Mouse (Mus musculus): ENCODE results near the gene Gm11214. TPM values are rescaled to one million over a fixed set of nuclear protein-coding genes. Genes with fewer than 3 reads are reported as not detected.

The Gm11214 gene
- total RNA-seq, 1 experiment, result not detected

- Histone ChIP-seq H3K4me1 (ENCODE audit: control insufficient read depth in 2 of 2, insufficient read depth in 2 of 2, low read length in 2 of 2, poor library complexity in 1 of 2) (no peaks in the 10 kb centered on the region), H3K9me3 (ENCODE audit: control insufficient read depth, insufficient read depth, low read depth, low read length) (no peaks in the 10 kb centered on the region), H3K27ac (ENCODE audit: insufficient read depth, low read depth, low read length, poor library complexity, severe bottlenecking) (no peak overlapping the region), H3K4me3 (ENCODE audit: insufficient read depth in 1 of 2, low read depth in 1 of 2, low read length in 2 of 2, poor library complexity in 1 of 2, severe bottlenecking in 1 of 2) (no peak overlapping the region), H3K36me3 (ENCODE audit: control insufficient read depth, insufficient read depth, low read length, poor library complexity, severe bottlenecking) (no peaks in the 10 kb centered on the region), H3K9ac (ENCODE audit: insufficient read depth, low read depth, low read length, poor library complexity, severe bottlenecking) (no peak overlapping the region)
- in situ Hi-C loops (cut with MboI; ENCODE audit: low sequenced_read_pairs in 2 of 2, unreplicated experiment in 2 of 2), result no loop called here
- TF ChIP-seq MAFK (IDR thresholded peaks at IDR 0.05; ENCODE audit: insufficient read depth, low read depth, low read length) (no peak), ZNF384 (IDR thresholded peaks at IDR 0.05; ENCODE audit: low read depth, low read length) (no peak), HCFC1 (IDR thresholded peaks at IDR 0.05; ENCODE audit: borderline replicate concordance, insufficient read depth, low read length) (no peak), CHD2 (IDR thresholded peaks at IDR 0.05; ENCODE audit: low read depth, low read length) (no peak), ZC3H11A (IDR thresholded peaks at IDR 0.05; ENCODE audit: borderline replicate concordance, low read depth, low read length) (no peak)
- no peak for DNase-seq (ENCODE audit: low read depth, low spot score)
Measured at GRCm38 (mm10) chr4:63659086-63659485, 4.1 kb downstream of the Gm11214 start.

GRCm38 (mm10) chr4:63654381-63654780, 8.8 kb downstream of the Gm11214 start:
- Histone ChIP-seq H3K9ac (ENCODE audit: insufficient read depth, low read depth, low read length, poor library complexity, severe bottlenecking) (no peak overlapping the region), H3K36me3 (ENCODE audit: control insufficient read depth, insufficient read depth, low read length, poor library complexity, severe bottlenecking) (no peaks in the 10 kb centered on the region), H3K4me3 (ENCODE audit: insufficient read depth in 1 of 2, low read depth in 1 of 2, low read length in 2 of 2, poor library complexity in 1 of 2, severe bottlenecking in 1 of 2) (no peak overlapping the region), H3K4me1 (ENCODE audit: control insufficient read depth in 2 of 2, insufficient read depth in 2 of 2, low read length in 2 of 2, poor library complexity in 1 of 2) (no peaks in the 10 kb centered on the region), H3K27ac (ENCODE audit: insufficient read depth, low read depth, low read length, poor library complexity, severe bottlenecking) (no peak overlapping the region), H3K9me3 (ENCODE audit: control insufficient read depth, insufficient read depth, low read depth, low read length) (no peaks in the 10 kb centered on the region)
- TF ChIP-seq ZNF384 (IDR thresholded peaks at IDR 0.05; ENCODE audit: low read depth, low read length), result no peak
- TF ChIP-seq MAFK (IDR thresholded peaks at IDR 0.05; ENCODE audit: insufficient read depth, low read depth, low read length), result no peak
- no peak for TF ChIP-seq HCFC1 (IDR thresholded peaks at IDR 0.05; ENCODE audit: borderline replicate concordance, insufficient read depth, low read length)
- no peak for TF ChIP-seq ZC3H11A (IDR thresholded peaks at IDR 0.05; ENCODE audit: borderline replicate concordance, low read depth, low read length)
- TF ChIP-seq CHD2 (IDR thresholded peaks at IDR 0.05; ENCODE audit: low read depth, low read length), result no peak
- in situ Hi-C loops (cut with MboI; ENCODE audit: low sequenced_read_pairs in 2 of 2, unreplicated experiment in 2 of 2), result no loop called here
- DNase-seq (ENCODE audit: low read depth, low spot score), result no peak

GRCm38 (mm10) chr4:63643956-63644726, 19.0 kb downstream of the Gm11214 start:
- no peak overlapping the region for H3K9ac ChIP-seq (ENCODE audit: insufficient read depth, low read depth, low read length, poor library complexity, severe bottlenecking)
- TF ChIP-seq ZC3H11A (IDR thresholded peaks at IDR 0.05; ENCODE audit: borderline replicate concordance, low read depth, low read length), result no peak
- no peak for TF ChIP-seq CHD2 (IDR thresholded peaks at IDR 0.05; ENCODE audit: low read depth, low read length)
- TF ChIP-seq MAFK (IDR thresholded peaks at IDR 0.05; ENCODE audit: insufficient read depth, low read depth, low read length), result no peak
- no peak for TF ChIP-seq ZNF384 (IDR thresholded peaks at IDR 0.05; ENCODE audit: low read depth, low read length)
- no peak for TF ChIP-seq HCFC1 (IDR thresholded peaks at IDR 0.05; ENCODE audit: borderline replicate concordance, insufficient read depth, low read length)
- H3K9me3 ChIP-seq (ENCODE audit: control insufficient read depth, insufficient read depth, low read depth, low read length), result no peaks in the 10 kb centered on the region
- H3K4me1 ChIP-seq (ENCODE audit: control insufficient read depth in 2 of 2, insufficient read depth in 2 of 2, low read length in 2 of 2, poor library complexity in 1 of 2), result no peaks in the 10 kb centered on the region
- H3K27ac ChIP-seq (ENCODE audit: insufficient read depth, low read depth, low read length, poor library complexity, severe bottlenecking), result no peak overlapping the region
- H3K4me3 ChIP-seq (ENCODE audit: insufficient read depth in 1 of 2, low read depth in 1 of 2, low read length in 2 of 2, poor library complexity in 1 of 2, severe bottlenecking in 1 of 2), result no peak overlapping the region
- no peaks in the 10 kb centered on the region for H3K36me3 ChIP-seq (ENCODE audit: control insufficient read depth, insufficient read depth, low read length, poor library complexity, severe bottlenecking)
- in situ Hi-C loops (cut with MboI; ENCODE audit: low sequenced_read_pairs in 2 of 2, unreplicated experiment in 2 of 2), result no loop called here
- no peak for DNase-seq (ENCODE audit: low read depth, low spot score)

- DNase-seq (ENCODE audit: low read depth, low spot score), result no peak
- TF ChIP-seq CHD2 (IDR thresholded peaks at IDR 0.05; ENCODE audit: low read depth, low read length) (no peak), ZC3H11A (IDR thresholded peaks at IDR 0.05; ENCODE audit: borderline replicate concordance, low read depth, low read length) (no peak), ZNF384 (IDR thresholded peaks at IDR 0.05; ENCODE audit: low read depth, low read length) (no peak), MAFK (IDR thresholded peaks at IDR 0.05; ENCODE audit: insufficient read depth, low read depth, low read length) (no peak), HCFC1 (IDR thresholded peaks at IDR 0.05; ENCODE audit: borderline replicate concordance, insufficient read depth, low read length) (no peak)
- in situ Hi-C loops (cut with MboI; ENCODE audit: low sequenced_read_pairs in 2 of 2, unreplicated experiment in 2 of 2), result no loop called here
- Histone ChIP-seq H3K9me3 (ENCODE audit: control insufficient read depth, insufficient read depth, low read depth, low read length) (no peaks in the 10 kb centered on the region), H3K9ac (ENCODE audit: insufficient read depth, low read depth, low read length, poor library complexity, severe bottlenecking) (no peak overlapping the region), H3K4me3 (ENCODE audit: insufficient read depth in 1 of 2, low read depth in 1 of 2, low read length in 2 of 2, poor library complexity in 1 of 2, severe bottlenecking in 1 of 2) (no peak overlapping the region), H3K4me1 (ENCODE audit: control insufficient read depth in 2 of 2, insufficient read depth in 2 of 2, low read length in 2 of 2, poor library complexity in 1 of 2) (no peaks in the 10 kb centered on the region), H3K36me3 (ENCODE audit: control insufficient read depth, insufficient read depth, low read length, poor library complexity, severe bottlenecking) (no peaks in the 10 kb centered on the region), H3K27ac (ENCODE audit: insufficient read depth, low read depth, low read length, poor library complexity, severe bottlenecking) (no peak overlapping the region)
Measured at GRCm38 (mm10) chr4:63639842-63640241, 23.3 kb downstream of the Gm11214 start.

All from ES-E14 (cell line).